Mouse (Mus musculus): ENCODE data around the gene Pogz. TPM values are rescaled to one million over a fixed set of nuclear protein-coding genes. Genes with fewer than 3 reads are reported as not detected.

The Pogz gene
- polyA plus RNA-seq, 2 experiments = 2.6 to 6.0 TPM

DNA sequence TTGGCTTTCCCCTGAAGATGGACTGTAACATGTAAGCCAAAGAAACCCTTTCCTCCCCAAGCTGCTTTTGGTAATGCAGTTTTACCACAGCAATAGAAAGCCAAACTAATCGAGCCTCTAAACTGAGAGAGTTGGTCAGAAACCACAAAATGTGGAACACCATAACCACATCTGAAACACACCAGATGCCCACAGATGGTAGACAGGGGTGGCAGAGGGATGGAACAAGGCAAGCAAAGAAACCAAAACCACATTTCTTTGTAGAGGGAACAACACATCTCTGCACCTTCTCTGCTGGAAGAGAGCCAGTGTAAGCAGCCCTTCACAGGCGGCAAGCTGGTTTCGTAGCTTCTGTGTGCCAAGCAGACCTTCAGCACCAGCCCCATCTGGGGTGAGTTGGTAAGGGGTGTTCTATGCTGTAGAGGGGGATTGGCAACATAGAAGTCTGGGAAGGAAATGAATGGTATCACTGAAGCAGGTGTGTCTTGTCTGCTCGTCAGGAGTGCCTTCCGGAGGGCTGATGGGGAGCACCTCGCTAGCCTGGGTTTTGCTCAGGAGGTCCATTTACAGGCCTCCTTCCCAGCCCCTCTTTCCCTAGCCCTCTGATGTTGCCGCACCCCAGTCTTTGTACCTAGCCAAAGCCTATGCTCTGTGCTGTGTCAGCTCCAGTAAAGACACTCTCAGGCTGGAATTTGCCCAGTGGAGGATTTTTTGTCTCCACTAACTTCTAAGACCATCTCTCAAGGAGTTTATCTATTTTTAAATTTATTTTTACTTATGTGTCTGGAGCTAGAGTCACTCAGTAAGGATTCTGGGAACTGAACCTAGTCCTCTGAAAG is 78.8 kb downstream of the Pogz start:
- Histone ChIP-seq H3K9me3 (ENCODE audit: control insufficient read depth, low read length) (no peaks in the 10 kb centered on the region), H3K4me3 (ENCODE audit: insufficient read depth in 1 of 2, low read depth in 2 of 2, low read length in 2 of 2) (no peak overlapping the region), H3K4me2 (ENCODE audit: low read depth) (no peak overlapping the region), H3K27ac (no peak overlapping the region), H3K27me3 (ENCODE audit: control insufficient read depth, insufficient read depth, low read length) (no peaks in the 10 kb centered on the region), H3K4me1 (replicated peaks; ENCODE audit: control insufficient read depth in 2 of 2, insufficient read depth in 2 of 2, low read length in 1 of 2) (peaks cover 13 to 22% of the 10 kb centered on the region in 2 experiments), H3K9ac (replicated peaks) (no peak overlapping the region), H3K36me3 (replicated peaks; ENCODE audit: control insufficient read depth, insufficient read depth, low read depth) (no peaks in the 10 kb centered on the region)
- WGBS (ENCODE audit: insufficient replicate concordance) = 68% methylated on average over 7 of the region's 7 CpGs
- no peak for TF ChIP-seq CTCF (IDR thresholded peaks at IDR 0.05; ENCODE audit: low read depth)
- TF ChIP-seq EP300 (IDR thresholded peaks at IDR 0.05; ENCODE audit: low read depth) = no peak
- no peak for ATAC-seq (ENCODE audit: insufficient read depth)
- DNase-seq (ENCODE audit: low read depth in 3 of 3, low spot score in 3 of 3) = no peak

- Histone ChIP-seq H3K4me1 (replicated peaks; ENCODE audit: control insufficient read depth in 2 of 2, insufficient read depth in 2 of 2, low read length in 1 of 2) (peaks cover 13 to 24% of the 10 kb centered on the region in 2 experiments), H3K4me2 (ENCODE audit: low read depth) (peak overlapping the region; percentile 29; the same call in 1 of the 2 replicates), H3K4me3 (ENCODE audit: insufficient read depth in 1 of 2, low read depth in 2 of 2, low read length in 2 of 2) (no peak overlapping the region), H3K9ac (replicated peaks) (peak overlapping the region; percentile 45), H3K36me3 (replicated peaks; ENCODE audit: control insufficient read depth, insufficient read depth, low read depth) (no peaks in the 10 kb centered on the region), H3K27me3 (ENCODE audit: control insufficient read depth, insufficient read depth, low read length) (no peaks in the 10 kb centered on the region), H3K27ac (peak overlapping the region; percentile 59), H3K9me3 (ENCODE audit: control insufficient read depth, low read length) (no peaks in the 10 kb centered on the region)
- 52% methylated on average over 14 of the region's 14 CpGs for WGBS (ENCODE audit: insufficient replicate concordance)
- ATAC-seq (ENCODE audit: insufficient read depth) (peak; percentile 85), DNase-seq (ENCODE audit: low read depth in 3 of 3, low spot score in 3 of 3) (peak; percentile 54 to 59 (median 54))
- TF ChIP-seq EP300 (IDR thresholded peaks at IDR 0.05; ENCODE audit: low read depth) (no peak), CTCF (IDR thresholded peaks at IDR 0.05; ENCODE audit: low read depth) (no peak)
These were observed 80.5 kb downstream of the Pogz start for GRCm38 (mm10) chr3:94917816-94918361.

DNA sequence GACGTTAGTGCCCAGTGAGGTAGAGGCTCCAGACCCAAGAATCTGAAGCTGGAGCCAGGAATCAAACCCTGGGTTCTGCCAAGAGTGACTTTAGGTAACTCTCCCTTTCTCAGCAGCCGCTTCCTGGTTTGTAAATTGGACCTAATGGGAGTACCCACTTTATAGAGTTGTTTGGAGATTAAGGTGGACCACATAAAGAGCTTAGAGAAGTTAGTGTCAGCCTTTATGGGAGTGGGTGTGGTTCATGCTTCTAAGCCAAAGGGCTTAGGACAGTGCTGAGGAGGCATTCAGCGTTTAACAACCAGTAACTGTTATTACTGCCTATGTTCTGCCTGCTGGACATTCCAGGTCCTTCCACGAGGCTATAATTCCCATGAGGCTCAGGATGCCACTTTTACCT is 81.5 kb downstream of the Pogz start:
- Histone ChIP-seq H3K9ac (replicated peaks) (no peak overlapping the region), H3K4me1 (replicated peaks; ENCODE audit: control insufficient read depth in 2 of 2, insufficient read depth in 2 of 2, low read length in 1 of 2) (peaks cover 16 to 24% of the 10 kb centered on the region in 2 experiments), H3K4me3 (ENCODE audit: insufficient read depth in 1 of 2, low read depth in 2 of 2, low read length in 2 of 2) (no peak overlapping the region), H3K27ac (no peak overlapping the region), H3K27me3 (ENCODE audit: control insufficient read depth, insufficient read depth, low read length) (no peaks in the 10 kb centered on the region), H3K4me2 (ENCODE audit: low read depth) (no peak overlapping the region), H3K36me3 (replicated peaks; ENCODE audit: control insufficient read depth, insufficient read depth, low read depth) (no peaks in the 10 kb centered on the region), H3K9me3 (ENCODE audit: control insufficient read depth, low read length) (no peaks in the 10 kb centered on the region)
- ATAC-seq (ENCODE audit: insufficient read depth) = no peak
- 75% methylated on average over 4 of the region's 4 CpGs for WGBS (ENCODE audit: insufficient replicate concordance)
- no peak for TF ChIP-seq CTCF (IDR thresholded peaks at IDR 0.05; ENCODE audit: low read depth)
- no peak for TF ChIP-seq EP300 (IDR thresholded peaks at IDR 0.05; ENCODE audit: low read depth)
- no peak for DNase-seq (ENCODE audit: low read depth in 3 of 3, low spot score in 3 of 3)

DNA sequence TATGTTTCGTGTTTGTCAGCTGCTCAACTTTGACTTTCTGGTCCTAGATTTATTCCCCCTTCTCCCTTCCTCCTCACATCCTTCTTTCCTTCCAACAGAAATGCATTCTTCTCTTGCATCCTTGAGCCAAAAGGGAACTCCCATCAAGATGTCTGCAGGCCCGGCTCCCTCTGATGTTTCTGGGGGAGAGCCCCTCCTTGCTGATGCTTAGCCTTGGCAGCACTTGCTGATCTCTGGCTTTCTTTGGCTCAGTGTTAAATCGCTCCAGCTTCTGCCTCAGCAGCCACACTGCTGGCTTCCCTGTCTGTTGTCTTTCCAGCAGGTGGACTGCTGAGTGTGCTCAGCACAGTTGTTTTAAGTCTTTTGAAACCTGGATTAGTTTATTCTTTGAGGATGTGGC is 83.7 kb downstream of the Pogz start:
- DNase-seq (ENCODE audit: low read depth in 3 of 3, low spot score in 3 of 3) = no peak
- Histone ChIP-seq H3K36me3 (replicated peaks; ENCODE audit: control insufficient read depth, insufficient read depth, low read depth) (no peaks in the 10 kb centered on the region), H3K9ac (replicated peaks) (no peak overlapping the region), H3K27me3 (ENCODE audit: control insufficient read depth, insufficient read depth, low read length) (no peaks in the 10 kb centered on the region), H3K4me1 (replicated peaks; ENCODE audit: control insufficient read depth in 2 of 2, insufficient read depth in 2 of 2, low read length in 1 of 2) (peaks cover 22 to 41% of the 10 kb centered on the region in 2 experiments), H3K27ac (no peak overlapping the region), H3K9me3 (ENCODE audit: control insufficient read depth, low read length) (no peaks in the 10 kb centered on the region), H3K4me3 (ENCODE audit: insufficient read depth in 1 of 2, low read depth in 2 of 2, low read length in 2 of 2) (no peak overlapping the region), H3K4me2 (ENCODE audit: low read depth) (no peak overlapping the region)
- ATAC-seq (ENCODE audit: insufficient read depth) = no peak
- WGBS (ENCODE audit: insufficient replicate concordance) = 55% methylated on average over 3 of the region's 3 CpGs
- TF ChIP-seq CTCF (IDR thresholded peaks at IDR 0.05; ENCODE audit: low read depth) = no peak
- TF ChIP-seq EP300 (IDR thresholded peaks at IDR 0.05; ENCODE audit: low read depth) = no peak

DNA sequence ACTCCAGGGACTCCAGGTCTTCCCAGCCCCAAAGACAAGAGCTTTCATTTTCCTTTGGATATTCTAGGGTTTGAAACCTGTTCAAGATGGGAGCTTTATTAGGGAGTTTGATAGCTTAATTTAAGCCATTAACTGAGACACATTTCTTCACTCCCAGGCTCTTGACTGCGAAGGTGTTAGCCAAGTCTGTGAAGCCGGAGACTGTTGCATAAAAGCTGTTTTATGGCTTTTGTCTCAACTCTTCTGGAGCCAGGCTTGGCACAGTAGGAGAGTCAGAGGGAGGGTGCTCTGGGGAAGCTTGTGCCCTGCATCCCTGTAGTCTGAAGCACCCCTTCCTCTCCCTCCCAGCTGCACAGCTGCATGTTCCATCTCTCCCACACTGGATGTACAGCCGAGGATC is 85.0 kb downstream of the Pogz start:
- H3K36me3 ChIP-seq (replicated peaks; ENCODE audit: control insufficient read depth, insufficient read depth, low read depth) = no peaks in the 10 kb centered on the region
- ATAC-seq (ENCODE audit: insufficient read depth) (no peak), DNase-seq (ENCODE audit: low read depth in 3 of 3, low spot score in 3 of 3) (no peak)
- H3K4me3 ChIP-seq (ENCODE audit: insufficient read depth in 1 of 2, low read depth in 2 of 2, low read length in 2 of 2) = no peak overlapping the region
- no peak overlapping the region for H3K4me2 ChIP-seq (ENCODE audit: low read depth)
- no peak overlapping the region for H3K9ac ChIP-seq (replicated peaks)
- H3K4me1 ChIP-seq (replicated peaks; ENCODE audit: control insufficient read depth in 2 of 2, insufficient read depth in 2 of 2, low read length in 1 of 2) = peaks cover 22 to 51% of the 10 kb centered on the region in 2 experiments
- H3K27ac ChIP-seq = no peak overlapping the region
- no peaks in the 10 kb centered on the region for H3K9me3 ChIP-seq (ENCODE audit: control insufficient read depth, low read length)
- TF ChIP-seq EP300 (IDR thresholded peaks at IDR 0.05; ENCODE audit: low read depth) (no peak), CTCF (IDR thresholded peaks at IDR 0.05; ENCODE audit: low read depth) (no peak)
- WGBS (ENCODE audit: insufficient replicate concordance) = 57% methylated on average over 3 of the region's 3 CpGs
- no peaks in the 10 kb centered on the region for H3K27me3 ChIP-seq (ENCODE audit: control insufficient read depth, insufficient read depth, low read length)

Data from liver, embryonic 14.5 days (tissue).